Mouse (Mus musculus) limb, embryonic 14.5 days (tissue): ENCODE results near the gene Gm11627. TPM values are rescaled to one million over a fixed set of nuclear protein-coding genes. Genes with fewer than 3 reads are reported as not detected.
A peak's percentile ranks its signal among the peaks of the same experiment; 100 is the strongest.
"Not testable (repeated sequence)": the region's sequence is repeated elsewhere in the genome, so short reads cannot be mapped to it uniquely, and the experiment has no call there.

Experiments used
- ATAC-seq: fragments of 200-750 bp; cut with Nextera tagmentation; 2 replicates; pipeline ENCODE4 v1.8.0; 2017; ENCODE audit warnings: low read depth, moderate number of reproducible peaks, moderate TSS enrichment; ENCODE audit not compliant: low FRiP score
- DNase-seq: peaks from one replicate; pipeline ENCODE4 v3.0.0-alpha.2; 2015; ENCODE audit warnings: low spot score
- H3K27ac ChIP-seq: fragments of 300-500 bp; sonication (generic); replicated peaks from 2 replicates; pipeline ENCODE4 v1.5.1; 2014; ENCODE audit warnings: low read depth, mild to moderate bottlenecking, low read length, moderate library complexity, mixed read lengths
- H3K27me3 ChIP-seq: fragments of 300-500 bp; sonication (generic); 2 replicates; pipeline ENCODE4 v1.6.1; 2014; ENCODE audit warnings: low read length, mixed read lengths; ENCODE audit not compliant: control insufficient read depth, insufficient read depth
- H3K36me3 ChIP-seq: fragments of 300-500 bp; sonication (generic); 2 replicates; pipeline ENCODE4 v1.6.1; 2014; ENCODE audit warnings: mild to moderate bottlenecking, low read length, moderate library complexity, mixed read lengths; ENCODE audit not compliant: control insufficient read depth, insufficient read depth
- H3K4me1 ChIP-seq: fragments of 300-500 bp; sonication (generic); 2 replicates; pipeline ENCODE4 v1.6.1; 2014; ENCODE audit warnings: antibody characterized with exemption, low read length, mixed read lengths; ENCODE audit not compliant: control insufficient read depth, insufficient read depth
- H3K4me2 ChIP-seq: fragments of 300-500 bp; sonication (generic); replicated peaks from 2 replicates; pipeline ENCODE4 v1.6.1; 2014; ENCODE audit warnings: low read depth, mild to moderate bottlenecking, low read length, moderate library complexity; ENCODE audit not compliant: severe bottlenecking
- H3K4me3 ChIP-seq: fragments of 300-500 bp; sonication (generic); replicated peaks from 2 replicates; pipeline ENCODE4 v1.5.1; 2014; ENCODE audit warnings: low read length
- H3K9ac ChIP-seq: fragments of 300-500 bp; sonication (generic); 2 replicates; pipeline ENCODE4 v1.6.1; 2014; ENCODE audit warnings: mild to moderate bottlenecking, low read depth, low read length, moderate library complexity; ENCODE audit not compliant: severe bottlenecking
- H3K9me3 ChIP-seq: fragments of 300-500 bp; sonication (generic); 2 replicates; pipeline ENCODE4 v1.6.1; 2016; ENCODE audit warnings: low read length; ENCODE audit not compliant: control insufficient read depth
- POLR2A ChIP-seq: fragments of 200-500 bp; IDR thresholded peaks from 2 replicates; pipeline ENCODE4 v1.8.0; 2012; ENCODE audit warnings: inconsistent platforms, mild to moderate bottlenecking, moderate library complexity, borderline replicate concordance; ENCODE audit not compliant: insufficient read depth, insufficient read length; ENCODE audit errors: extremely low read depth
- whole genome bisulfite sequencing: fragments of 180-500 bp; shearing (Covaris S2); extraction: QIAGEN DNeasy Blood & Tissue Kit; methylation state at CpG from one replicate; pipeline ENCODE4 v1.1.7; 2014; 5-methylcytosine and 5-hydroxymethylcytosine counted together
- polyA plus RNA-seq, 2 experiments: library from polyadenylated mRNA; depleted of rRNA in 1 of 2; stranded (reverse) in 1 of 2; unstranded in 1 of 2; fragments of >200 nt; fragmentation: Nextera tagmentation in 1 of 2; extraction: Ambion mirVana in 1 of 2; gene quantifications; 2 replicates each; pipeline versions ENCODE4 v1.2.1 to v1.2.3; 2012 to 2014

The Gm11627 gene
- polyA plus RNA-seq, 2 experiments: 7.2 to 11.4 TPM

- peak overlapping the region; percentile 35 for H3K27ac ChIP-seq
- ATAC-seq (no peak), DNase-seq (no peak)
- peak overlapping the region; percentile 80 for H3K4me2 ChIP-seq
- TF ChIP-seq POLR2A: no peak
- no peaks in the 10 kb centered on the region for H3K9me3 ChIP-seq
- no peaks in the 10 kb centered on the region for H3K27me3 ChIP-seq
- 47% methylated on average over 8 of the region's 8 CpGs for WGBS
- peak overlapping the region; percentile 99; the same call in 1 of the 2 replicates for H3K9ac ChIP-seq
- H3K36me3 ChIP-seq: peaks cover 26% of the 10 kb centered on the region
- H3K4me3 ChIP-seq: peak overlapping the region; percentile 97
- H3K4me1 ChIP-seq: peaks cover 34% of the 10 kb centered on the region
Observed at GRCm38 (mm10) chr11:102609483-102609882, 30.2 kb upstream of the Gm11627 start.

- Histone ChIP-seq H3K4me1 (peaks cover 34% of the 10 kb centered on the region), H3K36me3 (peaks cover 26% of the 10 kb centered on the region), H3K4me2 (peak overlapping the region; percentile 80), H3K9ac (peak overlapping the region; percentile 99), H3K27me3 (no peaks in the 10 kb centered on the region), H3K9me3 (no peaks in the 10 kb centered on the region), H3K27ac (peak overlapping the region; percentile 100), H3K4me3 (peak overlapping the region; percentile 97)
- DNase-seq (no peak), ATAC-seq (no peak)
- 25% methylated on average over 4 of the region's 4 CpGs for WGBS
- TF ChIP-seq POLR2A: no peak
Observed at GRCm38 (mm10) chr11:102608691-102609090, 29.4 kb upstream of the Gm11627 start.

DNA sequence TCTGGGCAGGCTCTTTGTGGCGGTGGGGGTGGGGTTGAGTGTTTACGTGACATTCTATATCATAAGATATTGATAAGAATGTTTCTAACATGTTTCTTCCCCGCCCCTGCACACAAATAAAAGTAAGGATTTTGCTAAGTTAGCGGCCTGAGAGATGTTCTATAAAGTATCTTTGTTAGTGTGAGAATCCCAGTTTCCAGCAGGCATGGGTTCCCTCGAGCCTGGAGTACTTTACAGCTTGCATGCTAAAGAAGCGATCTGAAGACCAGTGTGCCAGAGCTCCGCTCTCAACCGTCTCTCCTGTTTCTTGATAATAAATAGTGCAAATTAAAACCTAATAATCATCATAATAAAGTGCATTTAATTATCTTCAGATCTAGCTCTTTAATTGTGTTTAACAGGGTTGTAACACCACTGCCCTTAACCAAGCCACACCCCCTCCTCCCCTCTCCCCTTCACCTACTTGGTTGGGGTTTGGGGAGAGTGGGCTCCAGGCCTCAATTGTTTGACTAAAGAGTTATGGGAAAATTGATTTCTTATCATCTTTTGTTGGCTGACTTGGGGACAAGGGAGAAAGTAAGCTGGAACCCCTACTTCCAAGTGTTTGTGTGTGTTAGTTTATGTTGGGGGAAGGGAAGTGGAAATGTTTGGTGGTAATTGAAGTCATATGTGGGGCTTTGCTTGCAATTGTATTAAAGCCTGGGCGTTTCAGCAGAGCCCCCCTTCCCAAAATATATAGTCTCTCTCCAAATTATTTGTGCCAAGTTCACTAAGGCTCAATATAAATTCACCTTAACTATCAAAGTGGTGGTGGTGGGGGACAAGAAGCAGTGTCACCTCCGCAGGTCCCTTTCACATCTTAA is 28.7 kb upstream of the Gm11627 start:
- no peak for ATAC-seq
- Histone ChIP-seq H3K9ac (peak overlapping the region; percentile 99), H3K4me1 (peaks cover 34% of the 10 kb centered on the region), H3K36me3 (peaks cover 26% of the 10 kb centered on the region), H3K4me3 (peak overlapping the region; percentile 97), H3K27ac (peak overlapping the region; percentile 100), H3K27me3 (no peaks in the 10 kb centered on the region), H3K4me2 (peak overlapping the region; percentile 80), H3K9me3 (no peaks in the 10 kb centered on the region)
- TF ChIP-seq POLR2A: no peak
- peak; percentile 66 for DNase-seq
- 8% methylated on average over 10 of the region's 10 CpGs for WGBS

GRCm38 (mm10) chr11:102607201-102607600 is 27.9 kb upstream of the Gm11627 start:
- Histone ChIP-seq H3K36me3 (peaks cover 26% of the 10 kb centered on the region), H3K4me1 (peaks cover 37% of the 10 kb centered on the region), H3K27ac (peak overlapping the region; percentile 100), H3K4me3 (peak overlapping the region; percentile 97), H3K4me2 (peak overlapping the region; percentile 80), H3K9ac (peak overlapping the region; percentile 99)
- not testable (repeated sequence) for H3K27me3 ChIP-seq, DNase-seq, H3K9me3 ChIP-seq, ATAC-seq
- TF ChIP-seq POLR2A: 0 out of 2 replicates have a peak, but pooled peaks have one; percentile 17
- WGBS: under 1% methylated on average over 12 of the region's 12 CpGs

- peaks cover 26% of the 10 kb centered on the region for H3K36me3 ChIP-seq
- peak; percentile 85 for DNase-seq
- no peaks in the 10 kb centered on the region for H3K27me3 ChIP-seq
- H3K9me3 ChIP-seq: no peaks in the 10 kb centered on the region
- ATAC-seq: peak; percentile 7; the same call in 1 of the 2 replicates
- H3K4me3 ChIP-seq: peak overlapping the region; percentile 97
- under 1% methylated on average over 12 of the region's 12 CpGs for WGBS
- H3K4me2 ChIP-seq: peak overlapping the region; percentile 80
- H3K27ac ChIP-seq: peak overlapping the region; percentile 100
- H3K4me1 ChIP-seq: peaks cover 39% of the 10 kb centered on the region
- peak overlapping the region; percentile 99 for H3K9ac ChIP-seq
- TF ChIP-seq POLR2A: no peak
Observed at GRCm38 (mm10) chr11:102606751-102607171, 27.5 kb upstream of the Gm11627 start.
